Mouse (Mus musculus) heart, embryonic 15.5 days (tissue): ENCODE data around the gene Mier2. TPM values are rescaled to one million over a fixed set of nuclear protein-coding genes. Genes with fewer than 3 reads are reported as not detected.

Source experiments
- ATAC-seq: fragments of 200-750 bp; cut with Nextera tagmentation; replicated peaks from 2 replicates; pipeline ENCODE4 v1.8.0; 2017; ENCODE audit warnings: low read depth, moderate TSS enrichment; ENCODE audit not compliant: insufficient number of reproducible peaks, insufficient read depth, low FRiP score
- H3K27ac ChIP-seq: fragments of 300-500 bp; sonication (generic); 2 replicates; pipeline ENCODE4 v1.5.1; 2015; ENCODE audit warnings: mild to moderate bottlenecking, inconsistent platforms
- H3K27me3 ChIP-seq: fragments of 300-500 bp; sonication (generic); 2 replicates; pipeline ENCODE4 v1.6.1; 2015; ENCODE audit warnings: inconsistent platforms
- H3K36me3 ChIP-seq: fragments of 300-500 bp; sonication (generic); 2 replicates; pipeline ENCODE4 v1.6.1; 2015; ENCODE audit warnings: mild to moderate bottlenecking, inconsistent platforms
- H3K4me1 ChIP-seq: fragments of 300-500 bp; sonication (generic); replicated peaks from 2 replicates; pipeline ENCODE4 v1.6.1; 2015; ENCODE audit warnings: inconsistent platforms
- H3K4me2 ChIP-seq: fragments of 300-500 bp; sonication (generic); 2 replicates; pipeline ENCODE4 v1.6.1; 2015; ENCODE audit warnings: inconsistent platforms, mild to moderate bottlenecking, moderate library complexity
- H3K4me3 ChIP-seq: fragments of 300-500 bp; sonication (generic); 2 replicates; pipeline ENCODE4 v1.5.1; 2015; ENCODE audit warnings: mild to moderate bottlenecking, inconsistent platforms
- H3K9ac ChIP-seq: fragments of 300-500 bp; sonication (generic); 2 replicates; pipeline ENCODE4 v1.6.1; 2015; ENCODE audit warnings: mild to moderate bottlenecking, inconsistent platforms
- H3K9me3 ChIP-seq: fragments of 300-500 bp; sonication (generic); replicated peaks from 2 replicates; pipeline ENCODE4 v1.6.1; 2016; ENCODE audit warnings: inconsistent platforms
- WGBS: fragments of 180-500 bp; shearing (Covaris S2); methylation state at CpG from one replicate; pipeline ENCODE4 v1.1.7; 2015; ENCODE audit warnings: mixed read lengths; 5-methylcytosine and 5-hydroxymethylcytosine counted together
- polyA plus RNA-seq: library from polyadenylated mRNA; unstranded; fragments of >200 nt; fragmentation: Nextera tagmentation; extraction: Ambion mirVana; gene quantifications from 2 replicates; pipeline ENCODE4 v1.2.1, GENCODE M21; 2015

Gene Mier2
- polyA plus RNA-seq, 1 experiment from 2014 or later: 21.7 TPM

DNA sequence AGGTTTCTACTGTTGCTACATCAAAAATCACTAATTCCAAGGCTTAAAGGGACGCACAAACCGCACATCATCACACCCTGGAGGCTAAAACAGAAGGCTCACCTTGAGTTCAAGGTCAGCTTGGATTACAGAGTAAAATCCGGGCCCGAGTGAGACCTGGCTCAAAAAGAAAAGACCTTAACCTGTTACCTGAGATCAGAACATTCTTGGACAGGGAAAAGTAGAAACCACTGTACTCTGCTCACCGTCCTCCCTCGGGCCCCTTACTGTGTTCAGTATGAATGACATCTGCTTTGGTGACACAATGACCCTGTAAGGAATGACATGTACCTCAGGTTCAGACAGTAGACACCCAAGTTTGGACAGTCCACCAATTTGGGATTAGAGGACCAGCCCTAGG is 19.8 kb upstream of the Mier2 start:
- Histone ChIP-seq H3K36me3 (no peaks in the 10 kb centered on the region), H3K9me3 (no peaks in the 10 kb centered on the region), H3K27ac (no peak overlapping the region), H3K9ac (no peak overlapping the region), H3K4me3 (no peak overlapping the region), H3K4me1 (no peaks in the 10 kb centered on the region), H3K4me2 (no peak overlapping the region), H3K27me3 (peaks cover 12% of the 10 kb centered on the region)
- WGBS: 86% methylated on average over 6 of the region's 6 CpGs
- no peak for ATAC-seq

DNA sequence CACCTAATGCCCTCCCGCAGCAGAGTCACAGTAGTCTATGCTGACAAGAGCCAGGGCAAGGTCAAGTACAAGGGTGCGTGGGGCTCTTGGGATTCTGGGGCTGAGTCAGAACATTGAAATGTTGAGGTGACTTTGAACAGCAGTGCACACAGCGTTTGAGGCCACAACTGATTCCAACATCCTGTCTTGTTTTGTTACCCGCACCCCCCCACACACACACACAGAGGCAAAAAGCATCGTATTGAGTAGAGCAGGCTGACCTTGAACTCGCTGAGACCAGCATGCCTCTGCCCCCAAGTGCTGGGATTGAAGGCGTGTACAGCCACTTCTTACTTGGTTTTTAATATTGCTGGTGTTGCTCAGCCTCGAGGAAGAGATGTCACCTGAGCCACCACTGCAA is 19.4 kb upstream of the Mier2 start:
- Histone ChIP-seq H3K27ac (no peak overlapping the region), H3K27me3 (peaks cover 8% of the 10 kb centered on the region), H3K4me1 (no peaks in the 10 kb centered on the region), H3K36me3 (no peaks in the 10 kb centered on the region), H3K4me3 (no peak overlapping the region), H3K9me3 (no peaks in the 10 kb centered on the region), H3K4me2 (no peak overlapping the region), H3K9ac (no peak overlapping the region)
- ATAC-seq: no peak
- WGBS: 76% methylated on average over 8 of the region's 8 CpGs

DNA sequence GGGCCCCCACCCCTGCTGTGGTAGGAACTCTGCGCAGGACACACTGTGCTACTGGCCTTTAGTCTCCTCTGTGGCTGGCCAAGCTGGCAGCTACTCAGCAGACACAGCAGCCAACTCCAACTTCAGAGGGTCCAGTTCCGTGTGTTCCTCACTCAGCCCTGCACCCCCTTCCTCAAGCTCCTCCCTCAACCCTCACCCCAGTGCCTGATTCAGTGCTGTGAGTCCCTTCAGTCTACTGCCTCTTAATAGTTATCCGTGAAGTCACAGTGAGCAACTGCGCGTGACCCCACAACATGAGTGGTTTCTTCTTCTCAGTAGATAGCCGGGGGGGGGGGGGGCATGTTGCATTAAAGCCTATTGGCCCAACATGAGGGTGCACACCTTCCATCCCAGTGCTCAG is 18.6 kb upstream of the Mier2 start:
- no peaks in the 10 kb centered on the region for H3K9me3 ChIP-seq
- peaks cover 4% of the 10 kb centered on the region for H3K27me3 ChIP-seq
- 81% methylated on average over 6 of the region's 6 CpGs for WGBS
- H3K4me1 ChIP-seq: no peaks in the 10 kb centered on the region
- no peaks in the 10 kb centered on the region for H3K36me3 ChIP-seq
- no peak overlapping the region for H3K27ac ChIP-seq
- no peak for ATAC-seq
- no peak overlapping the region for H3K4me3 ChIP-seq
- H3K9ac ChIP-seq: no peak overlapping the region
- H3K4me2 ChIP-seq: no peak overlapping the region

DNA sequence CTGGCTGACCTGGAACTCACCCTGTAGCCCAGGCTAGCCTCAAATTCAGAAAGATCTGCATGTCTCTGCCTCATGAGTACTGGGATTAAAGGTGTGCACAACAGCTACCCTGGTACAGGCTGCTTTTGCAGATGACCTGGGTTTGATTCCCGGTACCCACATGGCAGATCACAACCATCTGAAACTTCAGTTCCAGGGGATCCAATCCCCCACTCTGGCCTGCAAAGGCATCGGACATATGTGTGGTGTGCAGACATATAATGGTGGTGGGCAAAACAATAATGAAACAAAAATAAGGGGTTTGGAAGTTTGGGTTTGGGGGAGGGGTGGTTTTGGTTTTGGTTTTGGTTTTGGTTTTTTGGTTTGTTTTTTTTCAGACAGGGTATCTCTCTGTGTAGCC is 16.3 kb upstream of the Mier2 start:
- Histone ChIP-seq H3K9me3 (no peaks in the 10 kb centered on the region), H3K4me2 (no peak overlapping the region), H3K27ac (no peak overlapping the region), H3K9ac (no peak overlapping the region), H3K27me3 (no peaks in the 10 kb centered on the region), H3K36me3 (no peaks in the 10 kb centered on the region), H3K4me1 (no peaks in the 10 kb centered on the region), H3K4me3 (no peak overlapping the region)
- ATAC-seq: no peak
- WGBS: 90% methylated on average over 2 of the region's 2 CpGs

DNA sequence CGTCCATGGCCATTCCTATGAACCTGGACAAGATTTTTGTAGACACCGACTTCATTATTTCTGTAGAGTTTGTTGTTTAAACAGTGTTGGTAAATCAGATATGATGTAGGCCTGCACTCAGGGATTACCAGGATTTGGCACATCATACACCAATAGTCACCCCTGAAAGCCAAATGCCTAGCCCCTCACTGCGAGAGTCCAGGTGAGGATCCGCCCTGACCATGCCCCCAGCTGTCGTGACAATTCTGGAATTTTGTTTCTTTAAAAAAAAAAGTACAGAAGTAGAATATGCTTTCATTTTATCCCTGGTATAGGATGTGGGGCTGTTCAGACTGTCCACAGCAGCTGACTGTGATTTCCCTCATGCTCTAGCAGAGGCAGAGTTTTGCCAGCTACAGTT is 14.9 kb upstream of the Mier2 start:
- H3K9me3 ChIP-seq: no peaks in the 10 kb centered on the region
- WGBS: 85% methylated on average over 5 of the region's 5 CpGs
- H3K27ac ChIP-seq: no peak overlapping the region
- no peak overlapping the region for H3K4me2 ChIP-seq
- ATAC-seq: no peak
- no peaks in the 10 kb centered on the region for H3K27me3 ChIP-seq
- H3K9ac ChIP-seq: no peak overlapping the region
- H3K4me1 ChIP-seq: no peaks in the 10 kb centered on the region
- H3K4me3 ChIP-seq: no peak overlapping the region
- no peaks in the 10 kb centered on the region for H3K36me3 ChIP-seq

DNA sequence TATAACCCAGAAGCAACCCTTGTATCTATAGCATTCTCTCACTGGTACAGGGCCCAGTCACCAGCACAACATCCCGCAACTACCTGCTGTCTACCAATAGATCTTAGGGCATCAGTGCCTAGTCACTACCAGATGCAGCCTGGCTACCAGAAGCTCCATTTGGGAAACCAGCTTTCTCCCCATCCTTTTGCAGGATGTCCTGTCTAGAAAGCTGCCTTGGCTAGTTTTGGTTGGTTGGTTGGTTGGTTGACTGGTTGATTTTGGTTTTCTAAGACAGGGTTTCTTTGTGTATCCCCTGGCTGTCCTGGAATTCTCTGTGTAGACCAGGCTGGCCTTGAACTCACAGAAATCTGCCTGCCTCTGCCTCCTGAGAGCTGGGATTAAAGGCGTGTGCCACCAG is 4.7 kb upstream of the Mier2 start:
- no peak overlapping the region for H3K4me3 ChIP-seq
- no peak overlapping the region for H3K4me2 ChIP-seq
- H3K9ac ChIP-seq: no peak overlapping the region
- no peaks in the 10 kb centered on the region for H3K36me3 ChIP-seq
- H3K27me3 ChIP-seq: no peaks in the 10 kb centered on the region
- H3K9me3 ChIP-seq: no peaks in the 10 kb centered on the region
- ATAC-seq: no peak
- H3K27ac ChIP-seq: no peak overlapping the region
- WGBS: 79% methylated on average over 2 of the region's 2 CpGs
- peaks cover 5% of the 10 kb centered on the region for H3K4me1 ChIP-seq

DNA sequence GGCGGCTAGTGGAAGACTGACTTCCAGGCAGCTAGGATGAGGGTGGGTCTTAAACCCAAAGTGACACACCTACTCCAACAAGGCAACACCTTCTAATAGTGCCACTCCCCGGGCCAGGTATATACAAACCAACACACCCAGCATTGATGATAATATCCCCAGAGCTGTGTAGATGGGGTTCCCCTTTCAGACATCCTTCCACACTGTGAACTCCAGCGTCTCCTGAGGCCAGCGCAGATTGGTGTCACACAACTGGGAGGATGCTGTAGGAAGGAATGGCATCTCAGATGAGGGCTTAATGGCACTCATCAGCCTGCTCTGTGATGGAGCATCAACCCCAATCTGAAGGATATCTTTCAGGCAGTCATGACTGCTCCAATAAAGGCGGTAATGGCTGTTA is 2.5 kb upstream of the Mier2 start:
- Histone ChIP-seq H3K9ac (no peak overlapping the region), H3K4me1 (peaks cover 23% of the 10 kb centered on the region), H3K27me3 (no peaks in the 10 kb centered on the region), H3K4me2 (no peak overlapping the region), H3K36me3 (no peaks in the 10 kb centered on the region), H3K27ac (no peak overlapping the region), H3K4me3 (no peak overlapping the region), H3K9me3 (no peaks in the 10 kb centered on the region)
- 86% methylated on average over 5 of the region's 5 CpGs for WGBS
- no peak for ATAC-seq

DNA sequence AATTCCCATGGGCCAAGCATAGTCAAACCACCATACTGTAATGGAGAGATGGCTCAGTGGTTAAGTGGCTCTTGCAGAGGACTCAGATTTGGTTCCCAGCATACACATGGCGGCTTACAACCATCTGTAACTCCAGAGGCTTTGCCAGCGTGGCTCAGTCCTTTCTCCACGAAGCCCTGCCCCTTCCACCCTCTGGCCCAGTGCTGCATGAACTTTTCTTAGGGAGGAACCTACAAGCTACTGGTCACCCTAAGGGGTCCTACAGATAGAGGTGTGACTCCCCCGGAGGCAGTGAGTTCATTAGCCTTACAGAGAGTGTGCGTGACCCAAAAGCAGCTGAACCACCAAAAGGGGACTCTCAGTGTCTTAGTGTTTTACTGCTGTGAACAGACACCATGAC is 2.0 kb upstream of the Mier2 start:
- Histone ChIP-seq H3K4me3 (no peak overlapping the region), H3K27me3 (no peaks in the 10 kb centered on the region), H3K27ac (no peak overlapping the region), H3K4me2 (no peak overlapping the region), H3K9ac (no peak overlapping the region), H3K36me3 (no peaks in the 10 kb centered on the region), H3K9me3 (no peaks in the 10 kb centered on the region), H3K4me1 (peaks cover 26% of the 10 kb centered on the region)
- 79% methylated on average over 5 of the region's 5 CpGs for WGBS
- ATAC-seq: no peak

DNA sequence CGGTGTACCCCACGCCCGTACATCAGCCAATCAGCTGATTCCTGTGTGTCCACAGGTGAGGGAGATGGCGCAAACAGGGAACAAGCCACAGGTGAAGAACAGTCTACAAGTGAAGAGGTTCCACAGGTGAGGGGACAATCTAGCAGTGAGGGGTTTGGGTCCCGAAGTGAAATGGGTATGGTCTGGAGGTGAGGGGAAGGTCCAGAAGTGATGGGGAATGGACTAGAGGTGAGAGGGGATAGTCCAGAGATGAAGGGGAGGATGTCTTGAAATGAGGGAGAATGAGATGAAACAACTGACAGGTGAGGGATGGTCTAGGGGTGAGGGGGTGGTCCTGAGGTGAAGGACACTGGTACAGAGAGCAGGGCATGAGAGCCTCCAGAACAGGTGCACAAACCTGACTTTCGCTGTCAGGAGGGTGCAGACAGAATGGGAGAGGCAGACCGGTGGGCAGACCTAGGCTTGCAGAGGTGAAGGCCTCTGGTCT is 282 bp upstream of the Mier2 start:
- no peaks in the 10 kb centered on the region for H3K9me3 ChIP-seq
- no peaks in the 10 kb centered on the region for H3K27me3 ChIP-seq
- peaks cover 26% of the 10 kb centered on the region for H3K4me1 ChIP-seq
- H3K27ac ChIP-seq: peak overlapping the region; percentile 64; the same call in 1 of the 2 replicates
- ATAC-seq: no peak; the same call in 1 of the 2 replicates
- H3K4me2 ChIP-seq: peak overlapping the region; percentile 82
- no peaks in the 10 kb centered on the region for H3K36me3 ChIP-seq
- H3K9ac ChIP-seq: peak overlapping the region; percentile 95
- peak overlapping the region; percentile 96 for H3K4me3 ChIP-seq
- 25% methylated on average over 7 of the region's 7 CpGs for WGBS

DNA sequence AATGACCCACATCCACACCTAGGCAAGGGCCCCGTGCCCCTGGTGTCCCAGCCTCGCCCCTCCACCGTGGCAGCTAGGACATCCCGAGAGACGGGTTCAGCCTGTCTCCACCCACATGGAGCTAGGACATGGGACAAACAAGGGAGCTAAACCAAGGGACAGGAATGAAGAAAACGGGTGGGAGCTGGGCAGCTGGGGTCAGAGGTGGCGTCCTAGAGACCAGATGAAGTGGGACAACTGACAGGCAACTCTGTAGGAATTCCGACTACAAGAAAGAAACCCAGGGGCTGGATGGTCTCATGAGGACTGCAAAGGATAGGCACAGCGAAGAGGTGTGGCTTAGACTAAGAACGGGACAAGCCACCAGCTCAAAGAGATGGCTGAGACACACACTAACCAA is 1.3 kb downstream of the Mier2 start:
- H3K27me3 ChIP-seq: no peaks in the 10 kb centered on the region
- peak overlapping the region; percentile 82 for H3K4me2 ChIP-seq
- H3K27ac ChIP-seq: no peak overlapping the region
- H3K4me3 ChIP-seq: peak overlapping the region; percentile 96
- peaks cover 26% of the 10 kb centered on the region for H3K4me1 ChIP-seq
- peak overlapping the region; percentile 95; the same call in 1 of the 2 replicates for H3K9ac ChIP-seq
- peaks cover 10% of the 10 kb centered on the region for H3K36me3 ChIP-seq
- no peaks in the 10 kb centered on the region for H3K9me3 ChIP-seq
- no peak for ATAC-seq
- WGBS: 39% methylated on average over 10 of the region's 10 CpGs

DNA sequence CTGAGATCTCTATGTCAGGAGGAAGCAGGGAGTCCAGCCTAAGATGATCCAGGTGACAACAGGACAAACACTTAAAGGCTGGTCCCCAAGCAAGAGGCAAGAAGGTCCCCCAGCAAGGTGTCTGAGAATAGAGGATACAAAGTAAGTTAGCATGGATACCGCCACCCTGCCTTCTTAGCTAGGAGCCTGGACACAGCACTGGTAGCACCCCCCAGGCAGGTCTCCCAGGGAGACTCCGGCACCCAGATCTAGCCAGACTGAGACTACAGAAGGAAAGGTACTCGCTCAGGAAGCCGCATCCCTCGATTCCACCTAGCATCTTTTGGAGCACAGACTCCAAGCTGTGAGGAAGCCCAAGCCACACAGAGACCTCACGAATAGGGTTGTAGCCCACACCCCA is 1.8 kb downstream of the Mier2 start:
- H3K4me2 ChIP-seq: peak overlapping the region; percentile 82; the same call in 1 of the 2 replicates

DNA sequence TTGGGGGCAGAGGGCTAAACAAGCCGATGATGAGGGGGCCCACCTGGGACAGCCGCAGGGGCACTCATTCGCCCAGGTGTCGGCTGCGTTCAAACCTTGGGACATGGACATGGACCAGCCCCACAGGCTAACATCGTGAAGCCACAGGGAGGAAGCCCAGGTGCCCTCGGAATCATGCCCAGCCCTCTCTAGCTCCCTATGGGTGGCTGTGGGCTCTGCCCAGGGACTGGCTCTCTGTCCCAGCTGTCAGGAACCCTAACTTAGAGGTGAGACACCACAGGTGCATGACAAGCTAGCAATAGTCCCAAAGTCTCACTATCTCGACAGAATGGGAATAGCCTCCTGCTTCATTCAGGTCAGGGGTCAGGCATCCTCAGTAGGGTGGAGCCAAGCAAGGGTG is 2.5 kb downstream of the Mier2 start:
- WGBS: 82% methylated on average over 8 of the region's 8 CpGs
- no peaks in the 10 kb centered on the region for H3K27me3 ChIP-seq
- H3K4me3 ChIP-seq: no peak overlapping the region
- peaks cover 26% of the 10 kb centered on the region for H3K4me1 ChIP-seq
- peaks cover 22% of the 10 kb centered on the region for H3K36me3 ChIP-seq
- H3K9ac ChIP-seq: no peak overlapping the region
- no peaks in the 10 kb centered on the region for H3K9me3 ChIP-seq
- ATAC-seq: no peak
- no peak overlapping the region for H3K4me2 ChIP-seq
- no peak overlapping the region for H3K27ac ChIP-seq

More for the DNA sequence above, 1.8 kb downstream of the Mier2 start:
- WGBS: 88% methylated on average over 6 of the region's 6 CpGs
- Histone ChIP-seq H3K27me3 (no peaks in the 10 kb centered on the region), H3K4me1 (peaks cover 26% of the 10 kb centered on the region), H3K36me3 (peaks cover 15% of the 10 kb centered on the region), H3K4me3 (peak overlapping the region; percentile 96; the same call in 1 of the 2 replicates), H3K9ac (no peak overlapping the region), H3K27ac (no peak overlapping the region), H3K9me3 (no peaks in the 10 kb centered on the region)
- no peak for ATAC-seq
